Mouse (Mus musculus) liver, embryonic 14.5 days (tissue): Measurements from ENCODE around the gene Pkig. TPM values are rescaled to one million over a fixed set of nuclear protein-coding genes. Genes with fewer than 3 reads are reported as not detected.
A peak's percentile ranks its signal among the peaks of the same experiment; 100 is the strongest.

Source experiments
- ATAC-seq: fragments of 200-750 bp; cut with Nextera tagmentation; 2 replicates; pipeline ENCODE4 v1.8.0; 2017; ENCODE audit warnings: moderate number of reproducible peaks, mild to moderate bottlenecking, moderate library complexity; ENCODE audit not compliant: insufficient read depth
- DNase-seq, 3 experiments: peaks; one replicate each; pipeline ENCODE4 v3.0.0-alpha.2; 2012 to 2013; ENCODE audit warnings: low read depth in 3 of 3, low spot score in 3 of 3
- H3K27ac ChIP-seq: fragments of 300-500 bp; sonication (generic); 2 replicates; pipeline ENCODE4 v1.5.1; 2014; ENCODE audit warnings: moderate library complexity, mild to moderate bottlenecking, control low read depth, inconsistent platforms
- H3K27me3 ChIP-seq: fragments of 300-500 bp; sonication (generic); 2 replicates; pipeline ENCODE4 v1.6.1; 2014; ENCODE audit warnings: mild to moderate bottlenecking, low read length, moderate library complexity; ENCODE audit not compliant: control insufficient read depth, insufficient read depth
- H3K36me3 ChIP-seq: fragments of 300-500 bp; sonication (generic); replicated peaks from 2 replicates; pipeline ENCODE4 v1.6.1; 2014; ENCODE audit warnings: low read depth; ENCODE audit not compliant: control insufficient read depth, insufficient read depth
- H3K4me1 ChIP-seq, 2 experiments: fragments of 200-500 bp in 1 of 2; fragments of 300-500 bp in 1 of 2; sonication (generic) in 1 of 2; replicated peaks; 2 replicates each; pipeline ENCODE4 v1.6.1; 2012 to 2014; ENCODE audit warnings: antibody characterized with exemption in 1 of 2, inconsistent platforms in 1 of 2, low read length in 1 of 2; ENCODE audit not compliant: control insufficient read depth in 2 of 2, insufficient read depth in 2 of 2
- H3K4me2 ChIP-seq: fragments of 300-500 bp; sonication (generic); 2 replicates; pipeline ENCODE4 v1.6.1; 2014; ENCODE audit warnings: low read depth, mild to moderate bottlenecking, control low read depth, moderate library complexity
- H3K4me3 ChIP-seq, 2 experiments: fragments of 200-500 bp in 1 of 2; fragments of 300-500 bp in 1 of 2; sonication (generic) in 1 of 2; 2 replicates each; pipeline ENCODE4 v1.5.1; 2012 to 2014; ENCODE audit warnings: low read depth in 2 of 2, low read length in 2 of 2, mild to moderate bottlenecking in 2 of 2, control low read depth in 1 of 2, inconsistent platforms in 1 of 2, moderate library complexity in 1 of 2; ENCODE audit not compliant: insufficient read depth in 1 of 2
- H3K9ac ChIP-seq: fragments of 300-500 bp; sonication (generic); replicated peaks from 2 replicates; pipeline ENCODE4 v1.6.1; 2014; ENCODE audit warnings: mild to moderate bottlenecking, control low read depth, moderate library complexity
- H3K9me3 ChIP-seq: fragments of 300-500 bp; sonication (generic); 2 replicates; pipeline ENCODE4 v1.6.1; 2016; ENCODE audit warnings: low read length, mixed read lengths; ENCODE audit not compliant: control insufficient read depth
- CTCF ChIP-seq: IDR thresholded peaks from 2 replicates; pipeline ENCODE4 v1.5.1; 2016; ENCODE audit warnings: antibody characterized with exemption, low read depth, control low read depth
- EP300 ChIP-seq: IDR thresholded peaks from 2 replicates; pipeline ENCODE4 v1.6.1; 2016; ENCODE audit warnings: antibody characterized with exemption, low read depth
- WGBS: fragments of 180-500 bp; shearing (Covaris S2); extraction: QIAGEN DNeasy Blood & Tissue Kit; methylation state at CpG from one replicate; pipeline ENCODE4 v1.1.7; 2014; ENCODE audit not compliant: insufficient replicate concordance; 5-methylcytosine and 5-hydroxymethylcytosine counted together
- polyA plus RNA-seq, 2 experiments: library from polyadenylated mRNA; depleted of rRNA in 1 of 2; stranded (reverse) in 1 of 2; unstranded in 1 of 2; fragments of >200 nt; fragmentation: Nextera tagmentation in 1 of 2; extraction: Ambion mirVana in 1 of 2; gene quantifications; 2 replicates each; pipeline versions ENCODE4 v1.2.1 to v1.2.3; 2012 to 2014

The Pkig gene
- polyA plus RNA-seq, 2 experiments = 50.9 to 99.0 TPM

DNA sequence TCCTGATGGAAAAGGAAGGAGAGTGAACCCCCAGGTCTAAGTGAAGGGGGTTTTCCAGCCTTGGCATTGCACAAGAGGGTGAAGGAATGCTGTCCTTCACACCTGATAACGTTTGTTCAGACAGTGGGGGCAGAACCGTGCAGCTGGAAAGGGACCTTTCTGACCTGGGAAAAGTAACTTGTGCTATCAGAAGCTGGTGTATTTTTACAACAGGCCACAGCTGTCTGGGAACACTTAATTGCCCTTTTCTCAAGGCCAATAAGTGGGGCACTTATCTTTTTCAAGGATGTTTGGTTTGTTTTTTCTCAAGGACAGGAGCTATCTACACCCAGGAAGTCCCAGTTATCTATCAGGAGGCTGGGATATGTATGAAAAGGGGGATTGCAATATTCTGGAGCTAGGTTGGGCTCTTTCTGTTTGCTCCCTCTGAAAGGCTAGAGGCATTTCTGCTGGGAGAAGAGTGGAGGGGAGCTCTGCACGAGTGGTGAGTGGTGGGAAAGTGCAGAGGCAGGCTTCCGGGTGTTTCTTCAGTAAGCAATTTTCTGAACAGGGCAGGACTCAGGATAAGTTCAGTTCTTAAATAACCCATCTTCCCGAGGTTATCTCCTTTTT lies 20.4 kb upstream of the Pkig start:
- TF ChIP-seq EP300 = no peak
- Histone ChIP-seq H3K9me3 (no peaks in the 10 kb centered on the region), H3K9ac (peak overlapping the region; percentile 27; the same call in 1 of the 2 replicates), H3K36me3 (peaks cover 92% of the 10 kb centered on the region), H3K27me3 (no peaks in the 10 kb centered on the region), H3K4me2 (peak overlapping the region; percentile 100), H3K4me1 (peaks cover 44 to 46% of the 10 kb centered on the region in 2 experiments), H3K27ac (no peak overlapping the region; the same call in 1 of the 2 replicates), H3K4me3 (no peak overlapping the region)
- WGBS = 45% methylated on average over 5 of the region's 5 CpGs
- DNase-seq = no peak
- no peak for ATAC-seq

DNA sequence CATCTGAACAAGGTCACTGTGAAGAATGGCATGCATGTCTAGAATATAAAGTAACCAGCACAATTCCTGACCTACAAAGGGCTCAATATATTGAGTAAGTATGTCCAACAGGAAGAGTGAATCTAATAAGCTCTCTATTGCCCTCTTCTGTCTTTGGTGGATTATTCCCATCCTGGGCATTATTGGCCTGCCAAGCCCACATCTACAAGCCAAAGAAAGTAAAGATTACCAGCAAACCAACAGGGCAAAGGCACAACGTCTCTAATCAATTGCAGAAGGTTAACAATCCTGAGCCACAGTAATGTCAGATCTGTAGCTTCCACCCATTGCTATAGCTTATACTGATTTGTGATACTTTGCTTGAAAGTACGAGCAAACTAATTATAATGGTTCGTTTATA lies 17.7 kb upstream of the Pkig start:
- H3K9ac ChIP-seq = no peak overlapping the region
- H3K36me3 ChIP-seq = peaks cover 76% of the 10 kb centered on the region
- H3K4me3 ChIP-seq = peak overlapping the region in 1 of 2 experiments; percentile 81; a peak in 2 of 4 replicates
- H3K9me3 ChIP-seq = no peaks in the 10 kb centered on the region
- no peaks in the 10 kb centered on the region for H3K27me3 ChIP-seq
- peak overlapping the region; percentile 16 for H3K27ac ChIP-seq
- H3K4me2 ChIP-seq = peak overlapping the region; percentile 100
- 58% methylated on average over 3 of the region's 3 CpGs for whole genome bisulfite sequencing
- DNase-seq (no peak), ATAC-seq (no peak)
- TF ChIP-seq EP300 = no peak
- TF ChIP-seq CTCF = no peak
- H3K4me1 ChIP-seq = peaks cover 46 to 49% of the 10 kb centered on the region in 2 experiments

DNA sequence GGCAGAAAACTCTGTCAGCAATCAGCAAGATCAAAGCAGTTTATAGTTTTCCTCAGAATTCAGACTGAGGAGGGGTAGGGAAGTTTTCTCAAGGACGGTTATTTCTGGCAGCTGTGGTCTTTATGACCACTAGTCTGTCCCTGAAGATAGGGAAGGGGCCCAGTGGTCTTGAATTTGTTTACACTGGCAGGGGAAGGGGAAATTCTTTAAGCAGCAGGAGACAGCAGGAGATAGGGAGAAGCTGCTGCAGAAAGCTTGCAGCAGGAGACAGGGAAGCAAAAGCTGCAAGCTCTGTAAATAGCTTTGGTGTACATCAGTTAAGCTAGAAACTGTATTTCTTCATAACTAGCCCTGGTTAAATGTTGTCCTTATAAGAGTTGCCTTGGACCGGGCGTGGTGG lies 16.5 kb upstream of the Pkig start:
- TF ChIP-seq EP300 (no peak), CTCF (no peak)
- Histone ChIP-seq H3K9me3 (no peaks in the 10 kb centered on the region), H3K36me3 (peaks cover 66% of the 10 kb centered on the region), H3K27me3 (no peaks in the 10 kb centered on the region), H3K4me1 (peaks cover 50 to 55% of the 10 kb centered on the region in 2 experiments), H3K4me3 (peak overlapping the region; percentile 81 to 84), H3K27ac (peak overlapping the region; percentile 92), H3K4me2 (peak overlapping the region; percentile 100), H3K9ac (peak overlapping the region; percentile 96)
- DNase-seq (no peak), ATAC-seq (no peak)
- WGBS = 7% methylated on average over 3 of the region's 3 CpGs

DNA sequence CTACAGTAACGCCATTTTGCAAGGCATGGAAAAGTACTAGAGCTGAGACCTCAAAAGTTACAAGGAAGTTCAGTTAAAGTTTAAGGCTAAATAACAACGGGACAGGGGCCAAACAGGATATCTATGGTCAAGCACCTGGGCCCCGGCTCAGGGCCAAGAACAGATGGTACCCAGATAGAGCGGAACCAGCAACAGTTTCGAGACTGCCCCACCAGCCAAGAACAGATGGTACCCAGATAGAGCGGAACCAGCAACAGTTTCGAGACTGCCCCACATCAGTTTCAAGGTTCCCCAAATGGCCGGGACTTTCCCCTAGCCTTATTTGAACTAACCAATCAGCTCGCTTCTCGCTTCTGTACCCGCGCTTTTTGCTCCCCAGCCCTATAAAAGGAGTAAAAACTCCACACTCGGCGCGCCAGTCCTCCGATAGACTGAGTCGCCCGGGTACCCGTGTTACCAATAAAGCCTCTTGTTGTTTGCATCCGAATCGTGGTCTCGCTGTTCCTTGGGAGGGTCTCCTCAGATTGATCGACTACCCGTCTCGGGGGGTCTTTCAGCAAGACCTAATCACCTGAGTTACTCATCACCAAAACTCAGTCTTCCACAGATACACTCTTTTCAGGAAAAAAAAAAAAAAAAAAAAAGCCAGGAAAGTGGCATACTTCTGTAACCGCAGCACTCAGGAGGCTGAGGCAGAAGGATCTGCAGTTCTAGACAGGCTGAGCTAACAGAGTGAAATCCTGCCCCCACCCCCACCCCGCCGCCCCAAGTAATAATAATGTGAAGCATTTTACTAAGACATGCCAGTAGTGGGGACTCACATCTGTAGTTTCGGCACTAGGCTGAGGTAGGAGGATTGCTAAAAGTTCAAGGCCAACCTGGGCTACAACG lies 15.3 kb upstream of the Pkig start:
- WGBS = 17% methylated on average over 30 of the region's 30 CpGs
- H3K4me1 ChIP-seq = peaks cover 45 to 47% of the 10 kb centered on the region in 2 experiments
- ATAC-seq = peak; percentile 75

DNA sequence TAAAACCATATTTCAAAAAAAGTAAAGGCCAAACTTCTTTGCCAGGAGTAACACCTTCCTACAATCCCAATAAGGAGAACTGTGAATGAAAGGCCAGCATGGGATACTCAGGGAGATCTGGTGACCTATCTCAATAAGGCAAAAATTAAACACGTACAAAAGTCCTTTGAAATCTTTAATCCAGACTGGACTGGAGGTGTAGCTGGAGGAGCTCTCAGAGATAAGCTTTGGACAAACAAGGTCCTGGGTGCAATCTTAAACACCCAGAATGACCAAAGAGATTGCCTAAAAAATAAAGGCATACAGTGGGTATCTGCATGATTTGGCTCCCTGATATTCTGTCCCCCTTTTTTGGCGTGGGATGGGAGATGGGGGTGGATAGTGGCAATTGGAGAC lies 14.6 kb upstream of the Pkig start:
- ATAC-seq (no peak), DNase-seq (peak in 1 of 3 experiments; percentile 41)
- 7% methylated on average over 2 of the region's 2 CpGs for WGBS
- no peaks in the 10 kb centered on the region for H3K9me3 ChIP-seq
- peak overlapping the region; percentile 100 for H3K4me2 ChIP-seq
- H3K36me3 ChIP-seq = peaks cover 47% of the 10 kb centered on the region
- no peak for TF ChIP-seq CTCF
- TF ChIP-seq EP300 = no peak
- H3K4me3 ChIP-seq = peak overlapping the region; percentile 81 to 84
- H3K27me3 ChIP-seq = no peaks in the 10 kb centered on the region
- H3K4me1 ChIP-seq = peaks cover 41 to 42% of the 10 kb centered on the region in 2 experiments
- H3K27ac ChIP-seq = peak overlapping the region; percentile 92
- peak overlapping the region; percentile 96 for H3K9ac ChIP-seq

More for the DNA sequence above, 15.3 kb upstream of the Pkig start:
- peaks cover 53% of the 10 kb centered on the region for H3K36me3 ChIP-seq
- H3K4me2 ChIP-seq = peak overlapping the region; percentile 100
- peak overlapping the region; percentile 92 for H3K27ac ChIP-seq
- peak in 1 of 3 experiments; percentile 95 for DNase-seq
- no peaks in the 10 kb centered on the region for H3K27me3 ChIP-seq
- H3K4me3 ChIP-seq = peak overlapping the region; percentile 81 to 84
- TF ChIP-seq EP300 (peak; percentile 99), CTCF (no peak)
- H3K9me3 ChIP-seq = no peaks in the 10 kb centered on the region
- peak overlapping the region; percentile 96 for H3K9ac ChIP-seq
